Mouse (Mus musculus): ENCODE measurements around the gene 1700037H04Rik.
A peak's percentile ranks its signal among the peaks of the same experiment; 100 is the strongest.
"Not testable (repeated sequence)": the region's sequence is repeated elsewhere in the genome, so short reads cannot be mapped to it uniquely, and the experiment has no call there.

The 1700037H04Rik gene

DNA sequence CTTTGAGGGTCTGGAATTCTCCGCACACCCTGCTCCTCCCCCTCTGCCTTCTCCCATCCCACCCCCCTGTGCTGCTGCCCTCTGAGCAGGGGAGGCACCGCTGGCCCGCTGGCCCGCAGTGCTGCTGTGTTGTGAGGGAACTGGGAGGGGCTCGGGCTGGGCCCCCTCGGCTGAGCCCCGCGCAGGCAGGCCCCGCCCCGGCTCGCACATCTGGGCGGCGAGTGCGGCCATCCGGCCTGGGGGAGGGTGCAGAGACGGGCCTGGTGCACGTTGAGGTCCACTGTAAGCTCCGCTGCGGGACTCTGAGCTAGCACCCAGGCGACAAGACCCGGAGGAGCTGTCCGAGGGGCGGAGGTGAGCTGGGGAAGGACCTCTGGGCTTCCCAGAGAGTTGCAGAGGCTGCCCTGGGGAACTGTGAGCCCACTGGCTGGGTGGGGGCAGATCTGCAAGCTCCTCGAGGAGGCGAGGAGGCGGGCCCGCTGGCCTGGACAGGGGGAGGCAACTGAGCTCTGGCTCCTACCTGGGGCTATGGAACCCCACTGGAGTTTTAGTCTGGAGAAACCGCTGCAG is 32.6 kb downstream of the 1700037H04Rik start, which contains the start of gene Hspa12b:
TSS of gene Hspa12b (plus strand) at position 120 of the 570 bp plus-strand sequence.
- no peak for DNase-seq (ENCODE audit: low read depth)

DNA sequence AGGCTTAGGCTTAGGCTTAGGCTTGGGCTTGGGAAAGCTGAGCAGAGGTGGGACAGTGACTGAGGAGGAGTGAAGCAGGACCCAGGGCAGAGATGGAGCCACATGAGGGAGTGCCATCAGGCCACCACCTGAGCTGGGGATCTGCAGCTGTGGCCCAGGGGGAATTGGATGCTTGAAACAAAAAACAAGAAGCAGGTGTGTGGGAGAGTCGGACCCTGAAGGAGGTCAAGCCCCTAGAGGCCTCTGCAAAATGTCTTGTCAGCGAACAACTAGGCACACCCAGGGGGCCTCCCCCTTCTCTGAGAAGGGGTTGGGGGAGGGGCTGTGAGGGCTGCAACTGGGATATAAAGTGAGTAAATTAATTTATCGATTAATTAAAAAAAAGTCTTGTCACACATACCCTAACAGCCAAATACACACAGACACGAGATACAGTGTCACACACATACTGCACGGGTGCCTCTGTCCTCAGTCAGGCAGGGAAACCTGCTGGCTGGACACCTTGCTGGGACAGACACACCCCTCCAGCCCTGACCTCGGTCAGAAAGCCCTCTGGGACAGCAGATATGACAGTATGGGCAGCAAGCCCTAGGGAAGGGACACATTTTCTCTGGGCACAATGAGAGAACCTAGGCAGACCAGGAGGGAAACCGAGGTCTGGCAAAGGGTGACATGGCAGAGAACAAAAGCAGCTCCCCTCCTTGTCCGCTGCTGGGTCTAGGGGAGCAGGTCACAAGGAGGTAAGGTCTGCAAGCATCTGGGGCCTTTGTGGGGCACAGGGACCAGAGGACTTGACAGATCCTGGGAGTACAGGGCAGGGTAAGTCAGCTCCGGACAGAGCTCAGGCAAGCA is 33.7 kb downstream of the 1700037H04Rik start:
- no peak for DNase-seq (ENCODE audit: low read depth)

DNA sequence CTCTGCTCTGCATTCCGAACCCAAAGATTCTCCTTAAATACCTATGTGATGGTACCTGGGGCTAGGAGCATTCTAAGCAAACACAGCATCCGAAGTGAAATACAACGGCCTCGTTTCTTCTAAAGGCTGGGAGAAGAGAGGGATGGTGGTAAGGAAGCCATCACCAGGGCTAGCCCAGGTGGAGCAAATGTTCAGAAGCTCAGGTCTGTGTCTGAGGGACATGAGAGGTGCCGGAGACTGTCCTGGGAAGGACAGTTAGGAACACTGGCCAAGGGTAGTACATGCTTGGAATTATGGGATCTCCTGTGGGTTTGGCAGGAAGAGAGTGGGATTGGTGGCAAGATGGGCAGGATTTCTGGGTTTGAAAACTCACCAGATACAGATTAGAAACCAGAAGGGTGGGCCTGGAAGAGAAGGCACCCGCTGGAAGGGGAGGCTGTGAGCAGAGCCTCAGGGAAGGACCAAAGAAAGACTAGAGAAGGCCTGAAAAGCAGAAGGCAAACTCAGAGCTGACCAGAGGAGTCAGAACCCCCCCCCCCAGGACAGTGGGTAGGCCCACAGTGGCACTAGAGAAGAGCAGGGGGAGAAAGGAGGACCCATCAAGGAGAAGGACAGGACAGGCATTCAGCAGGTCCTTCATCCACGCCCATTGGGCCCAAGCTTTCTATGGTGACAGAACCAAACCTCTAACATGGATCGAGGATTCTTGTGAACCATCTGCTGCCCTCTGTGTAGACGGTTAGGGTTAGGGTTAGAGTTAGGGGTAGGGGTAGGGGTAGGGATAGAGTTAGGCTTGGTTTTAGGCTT is 34.5 kb downstream of the 1700037H04Rik start:
- no peak for DNase-seq (ENCODE audit: low read depth)

- no peak for DNase-seq (ENCODE audit: low read depth)
Measured at GRCm38 (mm10) chr2:131124166-131124565, 35.7 kb downstream of the 1700037H04Rik start.

DNA sequence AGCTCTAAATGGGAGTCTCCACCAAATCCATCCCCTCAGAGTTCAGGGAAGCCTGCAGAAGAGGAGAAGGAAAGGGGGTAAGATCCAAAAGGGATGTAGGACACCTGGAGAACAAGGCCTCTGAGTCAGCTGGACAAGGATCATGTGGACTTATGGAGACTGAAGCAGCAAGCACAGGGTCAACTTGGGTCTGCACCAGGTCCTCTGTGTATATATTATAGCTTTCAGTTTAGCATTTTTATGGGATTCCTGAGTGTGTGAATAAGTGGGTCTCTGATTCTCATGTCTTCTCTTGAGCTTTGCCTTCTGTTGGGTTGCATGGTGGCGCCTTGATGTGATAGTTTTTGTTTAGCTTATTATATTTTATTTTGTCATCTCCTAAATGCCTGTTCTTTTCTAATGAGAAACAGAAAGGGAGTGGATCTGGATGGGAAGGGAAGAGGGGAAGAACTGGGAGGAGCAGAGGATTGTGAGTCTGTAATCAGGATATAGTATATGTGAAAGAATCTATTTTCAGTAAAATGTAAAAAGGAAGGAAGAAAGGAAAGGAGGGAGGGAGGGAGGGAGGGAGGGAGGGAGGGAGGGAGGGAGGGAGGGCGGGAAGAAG is 40.8 kb downstream of the 1700037H04Rik start:
- no peak for DNase-seq (ENCODE audit: low read depth)

- DNase-seq (ENCODE audit: low read depth): no peak
Measured at GRCm38 (mm10) chr2:131105989-131106388, 53.9 kb downstream of the 1700037H04Rik start.

GRCm38 (mm10) chr2:131105061-131105460 is 54.8 kb downstream of the 1700037H04Rik start:
- not testable (repeated sequence) for DNase-seq (ENCODE audit: low read depth)

DNA sequence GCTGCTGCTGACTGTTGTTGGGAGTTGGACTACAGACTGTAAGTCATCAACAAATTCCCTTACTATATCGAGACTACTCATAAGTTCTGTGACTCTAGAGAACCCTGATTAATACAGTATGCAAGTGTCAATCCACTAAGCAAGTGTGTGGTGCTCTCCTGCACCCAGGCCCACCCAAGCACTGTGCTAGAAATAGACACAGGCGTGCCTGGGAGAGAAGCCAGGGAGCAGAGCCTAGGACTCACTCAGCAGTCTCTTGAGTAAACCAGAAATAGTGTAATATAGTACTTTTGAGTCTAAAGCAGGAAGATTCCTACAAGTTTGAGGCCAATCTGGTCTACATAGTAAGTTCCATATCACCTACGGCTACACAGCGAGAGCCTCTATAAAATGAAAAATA is 55.9 kb downstream of the 1700037H04Rik start:
- DNase-seq (ENCODE audit: low read depth): no peak

GRCm38 (mm10) chr2:131101530-131101929 is 58.4 kb downstream of the 1700037H04Rik start:
- DNase-seq (ENCODE audit: low read depth): no peak

GRCm38 (mm10) chr2:131097087-131097486 is 62.8 kb downstream of the 1700037H04Rik start:
- peak; percentile 11 for DNase-seq (ENCODE audit: low read depth)
